Mouse (Mus musculus): Measurements from ENCODE around the gene Rin2.
"Not testable (repeated sequence)": the region's sequence is repeated elsewhere in the genome, so short reads cannot be mapped to it uniquely, and the experiment has no call there.

The Rin2 gene

DNA sequence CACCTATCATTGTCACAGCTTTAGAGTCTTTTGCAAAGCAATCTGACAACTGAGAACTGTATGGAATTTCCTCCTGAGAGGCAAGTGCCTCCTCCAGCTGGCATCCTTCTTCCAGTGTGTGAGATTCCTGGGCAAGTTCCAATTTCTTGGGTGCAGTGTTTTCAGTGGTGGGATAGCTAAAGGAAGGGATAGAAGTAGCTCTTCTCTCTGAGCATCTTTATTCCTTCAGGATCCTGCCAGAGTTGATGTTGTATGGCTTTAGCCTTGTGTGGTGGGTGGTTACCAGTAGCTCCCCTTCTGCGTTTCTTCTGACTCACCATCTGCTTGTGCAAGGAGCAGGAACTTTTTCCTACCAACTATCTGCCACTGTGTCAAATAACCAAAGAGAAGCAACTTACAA lies 9.1 kb downstream of the Rin2 start:
- no peak for DNase-seq (ENCODE audit: low spot score)

DNA sequence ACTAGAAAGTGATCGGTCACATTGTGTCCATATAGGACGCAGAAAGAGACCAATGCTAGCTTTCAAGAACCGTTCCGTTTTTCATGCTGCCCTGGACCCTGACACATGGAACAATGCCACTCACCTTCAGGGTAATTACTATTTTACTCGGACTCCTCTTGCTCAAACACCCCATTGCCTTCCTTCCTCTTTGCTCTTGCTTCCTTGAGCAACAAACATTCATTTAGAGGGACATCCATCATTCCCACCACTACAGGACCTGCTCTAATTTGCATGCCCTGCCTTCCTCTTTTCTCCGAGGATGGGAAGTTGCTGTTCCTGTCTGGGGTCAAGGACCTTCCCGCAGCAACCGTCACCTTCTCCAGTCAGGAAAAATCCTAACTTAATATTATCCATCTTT lies 9.9 kb downstream of the Rin2 start:
- DNase-seq (ENCODE audit: low spot score) = no peak

DNA sequence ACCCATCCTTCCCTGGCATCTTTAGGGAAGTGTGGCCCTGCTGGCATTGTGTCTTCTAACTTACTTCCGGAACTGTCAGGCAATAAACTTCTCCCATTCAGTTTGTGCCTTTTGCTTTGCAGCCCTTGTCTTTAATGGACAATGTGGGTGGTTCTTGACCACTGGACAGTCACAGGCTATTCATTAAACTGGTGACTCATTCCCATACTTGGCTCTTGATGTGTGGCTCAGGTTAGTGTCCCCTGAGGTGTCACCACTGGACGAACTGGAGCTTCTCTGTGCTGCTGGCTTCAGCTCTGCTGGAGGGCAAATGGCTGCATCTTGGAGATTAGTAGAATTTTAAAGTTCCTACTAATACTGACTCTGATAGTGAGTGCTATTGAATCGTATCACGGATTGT lies 11.0 kb downstream of the Rin2 start:
- DNase-seq (ENCODE audit: low spot score) = no peak

DNA sequence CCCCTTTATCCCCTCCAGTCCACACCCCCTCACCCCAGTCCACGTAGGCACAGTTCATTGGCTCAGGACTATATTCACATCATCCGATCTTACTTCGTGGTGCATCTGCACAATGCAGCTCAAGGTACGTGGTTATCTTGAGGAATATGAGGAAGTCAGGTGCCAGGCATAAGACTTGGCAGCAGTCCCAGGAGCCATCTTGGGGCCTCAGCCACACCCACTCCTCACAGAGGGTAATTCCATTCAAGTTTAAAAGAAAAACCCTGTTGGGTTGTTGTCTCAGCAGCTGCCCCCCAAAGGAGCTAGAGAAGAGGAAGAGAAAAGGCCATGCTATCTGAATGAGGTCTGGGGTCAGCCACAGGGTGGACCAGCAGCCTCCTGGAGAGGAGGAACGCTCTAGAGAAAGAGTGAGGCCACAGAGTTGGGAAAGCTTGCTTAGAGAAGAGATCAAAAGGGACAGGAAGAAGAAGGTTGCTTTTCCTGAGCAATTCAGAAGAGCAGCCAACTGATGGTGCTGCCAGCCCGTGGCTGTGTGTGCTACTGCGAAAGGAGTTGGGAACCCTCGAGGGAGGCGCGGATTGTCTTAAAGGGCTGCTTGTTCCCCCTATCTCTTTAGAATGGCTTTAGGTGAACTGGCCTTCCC lies 16.5 kb downstream of the Rin2 start:
- DNase-seq (ENCODE audit: low spot score) = no peak

DNA sequence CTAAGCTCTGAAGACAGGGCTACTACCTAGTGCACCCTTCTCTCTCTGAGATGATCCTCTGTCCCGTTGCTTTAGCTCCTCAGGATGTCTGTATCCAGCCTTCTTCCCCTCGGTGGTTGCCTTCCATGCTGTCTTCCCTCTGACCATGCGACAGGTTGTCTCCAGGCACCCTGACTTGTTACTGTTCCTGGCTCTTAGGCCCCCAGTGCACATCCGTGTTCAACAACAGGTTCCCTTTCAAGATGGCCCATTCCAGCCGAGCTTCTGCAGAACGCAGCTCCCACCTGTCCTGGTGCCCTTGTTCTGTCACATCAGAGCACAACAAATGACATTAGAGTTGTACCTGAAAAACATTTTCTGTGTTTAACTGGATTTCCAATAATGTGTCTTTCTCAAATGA lies 22.1 kb downstream of the Rin2 start:
- DNase-seq (ENCODE audit: low spot score) = no peak

DNA sequence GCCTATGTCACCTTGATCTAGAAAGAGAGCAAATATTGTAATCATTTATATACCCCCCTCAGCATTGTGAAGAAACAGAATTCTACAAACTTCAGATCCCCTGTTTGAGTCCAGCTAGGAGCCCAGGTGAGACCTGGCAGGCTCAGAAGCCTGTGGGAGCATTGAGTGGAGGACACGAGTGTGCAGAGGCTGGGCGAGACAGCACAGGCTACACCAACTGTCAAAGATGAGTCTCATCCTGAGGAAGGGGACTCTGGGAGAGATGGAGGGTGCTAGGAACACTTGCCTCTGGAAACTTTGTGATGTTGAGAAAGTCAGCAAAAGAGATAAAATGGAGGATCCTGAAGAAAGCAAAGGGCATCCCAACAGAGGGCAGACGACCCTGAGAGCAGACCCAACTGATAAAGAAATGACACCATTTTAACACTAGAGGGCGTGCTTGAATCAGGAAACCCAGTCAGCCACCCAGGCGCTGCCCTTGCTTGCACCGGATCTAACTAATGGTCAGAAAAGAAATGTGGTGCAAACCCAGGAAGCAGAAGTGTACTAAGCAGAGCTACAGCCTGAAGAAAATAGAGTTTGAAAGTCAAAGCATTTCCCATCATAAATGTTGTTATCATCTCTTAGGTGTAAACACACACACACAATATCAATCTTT lies 24.5 kb downstream of the Rin2 start:
- DNase-seq (ENCODE audit: low spot score) = peak; percentile 32

DNA sequence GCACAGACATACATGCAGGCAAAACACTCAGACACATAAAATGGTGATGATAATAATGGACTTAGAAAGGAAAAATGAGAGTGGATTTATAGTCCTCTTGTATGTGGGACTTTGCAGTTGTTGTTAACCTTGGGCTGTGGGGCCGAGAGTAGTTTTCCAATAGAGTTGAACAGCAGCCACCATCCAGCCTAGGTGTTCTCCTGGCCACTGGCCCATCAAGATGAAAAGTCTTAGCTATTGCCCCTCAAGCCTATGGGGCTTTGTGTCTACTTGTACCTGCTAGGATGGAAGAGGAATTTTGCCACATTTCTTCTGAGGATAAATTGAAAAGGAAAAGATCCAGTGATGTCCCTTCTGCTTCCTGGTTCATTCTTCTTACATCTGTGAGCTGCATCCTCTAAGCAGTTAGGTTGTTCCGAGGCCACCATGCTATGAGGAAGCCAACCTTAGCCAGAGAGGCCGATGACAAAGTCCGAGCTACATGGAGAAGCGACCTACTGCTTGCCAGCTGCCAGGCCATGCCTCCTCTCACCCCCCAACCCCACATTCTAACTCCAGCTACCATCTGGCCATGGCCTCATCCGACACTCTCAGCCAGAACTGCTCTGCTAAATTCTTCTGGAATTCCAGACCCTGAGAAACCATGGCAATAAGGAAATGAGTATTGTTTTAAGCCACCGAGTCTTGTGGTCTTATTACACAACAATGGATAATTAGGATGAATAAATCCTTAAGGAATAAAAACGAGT lies 25.4 kb downstream of the Rin2 start:
- DNase-seq (ENCODE audit: low spot score) = no peak

DNA sequence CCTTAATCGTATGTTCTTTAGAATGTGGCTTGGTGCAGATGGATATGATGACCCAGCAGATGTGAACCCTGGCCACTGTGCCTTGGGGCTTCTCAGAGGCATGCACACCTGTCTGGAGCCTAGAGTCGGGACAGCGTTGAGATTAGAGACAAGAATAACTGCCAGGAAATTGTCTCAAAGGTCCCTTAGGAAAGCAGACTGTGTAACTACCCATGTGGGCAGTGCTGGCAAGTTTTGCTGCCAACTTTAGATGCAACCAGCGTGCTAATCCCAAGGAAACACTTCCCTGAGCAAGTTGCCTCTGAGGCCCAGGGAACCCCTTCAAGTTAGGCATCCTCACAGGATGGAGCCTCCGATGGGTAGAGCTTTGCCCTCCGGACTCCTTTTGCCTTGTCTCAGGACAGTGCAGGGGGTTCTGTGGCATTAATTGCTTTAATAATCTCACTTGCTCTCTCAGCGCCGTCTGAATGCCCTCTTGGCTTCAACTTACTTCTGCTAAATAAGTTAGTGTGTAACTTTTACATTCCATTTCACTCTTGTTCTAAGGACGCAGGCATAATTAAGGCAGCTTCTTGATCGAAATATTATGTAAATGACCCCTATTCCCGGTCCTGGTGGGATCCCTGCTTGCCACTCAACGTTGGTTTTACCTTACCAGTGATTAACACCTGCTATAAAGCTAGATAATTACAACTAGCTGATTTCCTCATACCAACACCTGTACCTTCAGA lies 26.8 kb downstream of the Rin2 start:
- no peak for DNase-seq (ENCODE audit: low spot score)

DNA sequence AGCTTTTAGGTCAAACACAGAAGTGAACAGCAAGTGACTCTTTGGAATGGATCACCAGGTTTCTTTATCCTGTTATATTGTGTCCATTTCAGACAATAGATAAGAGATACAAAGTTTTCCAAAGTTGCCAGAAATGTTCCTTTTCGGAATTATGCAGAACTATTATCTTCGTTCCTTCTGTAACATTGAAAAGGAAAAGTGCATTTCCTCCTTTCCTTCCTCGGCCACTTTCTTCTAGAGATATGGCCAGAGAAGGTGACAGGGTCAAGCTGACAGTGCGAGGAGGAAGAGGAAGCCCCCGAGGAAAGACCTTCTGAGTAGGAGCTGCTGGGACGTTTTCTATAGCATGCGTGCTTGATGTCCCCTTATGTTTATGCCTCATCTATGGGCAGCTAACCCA lies 29.7 kb downstream of the Rin2 start:
- DNase-seq (ENCODE audit: low spot score) = no peak

DNA sequence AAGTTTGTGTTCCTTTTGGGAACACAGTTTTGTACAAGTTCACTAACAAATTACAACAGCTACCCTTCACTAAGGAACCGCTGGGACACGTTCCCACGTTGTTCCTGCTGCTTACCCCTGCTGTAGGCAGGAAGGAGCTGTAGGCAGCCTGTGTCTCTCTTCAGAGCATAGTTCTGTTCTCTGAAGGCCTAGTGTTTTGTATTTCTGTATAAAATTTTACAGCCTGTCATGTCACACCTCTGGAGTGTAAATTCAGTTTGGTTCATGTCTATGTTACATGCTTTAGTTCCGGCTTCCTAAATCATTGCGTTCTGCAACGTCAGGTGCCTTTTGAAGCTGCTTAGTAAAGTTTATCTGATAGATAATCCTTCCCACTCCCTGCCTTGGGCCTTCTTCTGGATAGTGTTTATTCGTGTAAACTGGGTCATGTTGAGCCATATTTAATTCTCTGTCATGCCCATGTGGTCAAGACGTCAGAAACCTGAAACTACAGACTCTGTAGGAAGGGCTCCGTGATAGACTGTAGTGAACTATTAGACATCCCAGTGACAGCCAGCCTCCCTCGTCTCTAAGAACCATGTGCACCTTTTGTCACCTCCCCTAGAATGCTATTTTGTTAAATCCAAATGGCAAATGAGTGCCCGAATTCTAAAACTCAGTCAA lies 34.8 kb downstream of the Rin2 start:
- DNase-seq (ENCODE audit: low spot score) = no peak

DNA sequence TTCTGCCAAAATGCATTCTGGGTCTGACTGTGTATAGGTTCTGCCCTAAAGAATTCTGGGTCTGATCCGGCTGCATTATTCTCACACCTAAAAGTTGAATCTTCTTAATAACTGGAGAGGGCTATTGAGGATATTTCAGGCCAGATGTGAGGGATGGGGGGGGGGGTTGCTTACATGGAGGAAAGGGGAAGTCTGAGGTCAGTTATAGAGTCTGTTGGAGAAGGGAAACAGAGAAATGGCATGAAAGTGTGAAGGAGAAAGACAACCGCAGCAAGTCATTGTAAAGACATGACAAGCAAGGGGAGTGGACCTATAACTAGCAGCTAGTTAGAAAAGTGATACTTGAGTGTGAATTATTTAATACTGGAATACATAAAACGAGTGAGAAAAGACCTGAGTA lies 36.5 kb downstream of the Rin2 start:
- no peak for DNase-seq (ENCODE audit: low spot score)

DNA sequence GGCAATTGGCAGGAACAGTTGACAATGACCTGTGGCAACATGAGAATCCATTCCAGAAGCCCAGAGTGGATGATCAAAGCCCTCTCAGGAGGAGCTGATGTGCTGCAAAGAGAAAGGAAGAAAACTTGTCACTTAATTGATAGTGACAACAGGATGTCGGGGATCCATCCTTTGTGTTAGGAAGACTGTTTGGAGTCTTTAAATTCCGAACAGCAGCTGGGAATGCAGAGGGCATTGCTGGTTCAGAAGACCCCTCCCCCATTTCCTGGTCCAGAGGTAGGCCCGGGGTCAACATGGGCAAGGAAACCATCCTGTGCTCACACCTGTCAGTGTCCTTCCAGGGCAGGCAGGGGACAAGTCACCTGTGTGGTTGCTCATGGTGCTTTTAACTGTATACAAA lies 37.0 kb downstream of the Rin2 start:
- no peak for DNase-seq (ENCODE audit: low spot score)

DNA sequence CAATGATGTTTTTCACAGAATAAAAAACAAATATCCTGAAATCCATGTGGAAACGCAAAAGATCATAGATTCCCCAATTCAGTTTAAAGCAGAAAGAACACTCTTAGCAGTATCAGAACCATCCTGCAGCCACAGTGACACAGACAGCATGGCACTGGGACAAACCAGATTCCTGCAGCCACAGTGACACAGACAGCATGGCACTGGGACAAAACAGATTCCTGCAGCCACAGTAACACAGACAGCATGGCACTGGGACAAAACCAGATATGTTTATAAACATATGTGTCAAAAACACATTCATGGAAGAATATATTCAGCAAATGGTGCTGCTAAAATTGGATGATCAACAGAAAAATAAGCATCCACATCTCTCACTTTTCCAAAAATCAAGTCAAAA lies 42.5 kb downstream of the Rin2 start:
- DNase-seq (ENCODE audit: low spot score) = no peak

DNA sequence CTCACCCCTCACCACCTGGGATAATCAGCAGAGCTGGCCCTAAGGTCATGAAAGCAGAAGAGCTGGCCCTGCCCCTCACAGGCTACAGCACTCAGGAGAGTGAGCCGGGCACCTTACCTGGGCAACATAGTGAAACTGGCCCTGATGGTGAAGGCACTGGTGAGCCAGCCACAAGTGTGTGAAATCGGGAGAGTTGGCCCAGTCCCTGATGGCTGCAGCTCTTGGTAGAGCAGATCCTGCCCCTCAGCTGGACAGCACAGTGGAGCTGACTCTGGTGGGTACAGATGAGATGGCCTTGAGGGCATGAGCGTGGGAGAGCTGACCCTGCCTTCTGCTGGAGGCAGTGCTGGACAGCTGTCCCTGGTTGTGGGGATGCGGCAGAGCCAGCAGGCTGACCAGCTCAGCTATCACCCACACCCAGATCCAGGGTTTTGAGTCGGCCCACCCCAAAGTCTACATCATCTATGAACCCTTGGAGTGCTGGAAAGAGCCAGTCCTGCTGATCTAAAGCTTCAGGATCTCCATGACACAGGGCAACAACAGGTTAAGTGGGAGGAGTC lies 43.7 kb downstream of the Rin2 start:
- DNase-seq (ENCODE audit: low spot score) = no peak

DNA sequence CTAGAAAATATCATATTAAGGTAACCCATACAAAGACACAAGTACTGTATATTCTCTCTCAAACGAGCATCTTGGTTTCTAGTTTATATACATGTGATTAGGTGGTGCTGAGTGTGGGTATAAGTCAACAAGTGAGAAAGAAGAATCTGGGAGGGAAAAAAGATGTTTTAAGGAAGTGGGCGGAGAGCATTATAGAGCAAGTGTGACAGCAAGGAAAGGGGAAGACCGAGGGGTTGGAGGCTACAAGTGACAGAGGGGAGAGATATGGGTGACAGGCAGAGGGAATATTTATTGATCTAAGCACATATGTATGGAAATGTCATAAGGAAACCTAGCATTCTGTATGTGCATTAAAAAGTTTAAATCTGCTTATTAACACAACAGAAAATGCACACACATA lies 45.1 kb downstream of the Rin2 start:
- no peak for DNase-seq (ENCODE audit: low spot score)

DNA sequence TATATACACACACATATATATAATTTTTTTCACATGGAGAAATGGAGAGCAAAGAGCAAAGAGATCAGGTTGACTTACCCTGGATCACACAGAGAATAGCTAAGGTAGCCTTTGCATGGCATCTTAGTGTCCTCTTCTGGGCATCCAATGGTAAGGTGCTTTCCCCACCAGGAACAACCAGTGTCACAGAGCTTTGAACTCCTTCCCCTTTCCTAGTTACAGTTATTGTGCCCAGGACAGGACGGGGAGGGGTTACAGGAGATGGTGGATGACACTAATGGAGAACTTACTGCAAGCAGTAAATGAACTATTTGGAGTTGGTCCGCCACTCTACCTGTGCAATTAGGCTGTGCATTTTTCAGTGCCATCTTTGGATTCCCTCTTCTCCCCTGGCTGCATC lies 45.7 kb downstream of the Rin2 start:
- no peak for DNase-seq (ENCODE audit: low spot score)

DNA sequence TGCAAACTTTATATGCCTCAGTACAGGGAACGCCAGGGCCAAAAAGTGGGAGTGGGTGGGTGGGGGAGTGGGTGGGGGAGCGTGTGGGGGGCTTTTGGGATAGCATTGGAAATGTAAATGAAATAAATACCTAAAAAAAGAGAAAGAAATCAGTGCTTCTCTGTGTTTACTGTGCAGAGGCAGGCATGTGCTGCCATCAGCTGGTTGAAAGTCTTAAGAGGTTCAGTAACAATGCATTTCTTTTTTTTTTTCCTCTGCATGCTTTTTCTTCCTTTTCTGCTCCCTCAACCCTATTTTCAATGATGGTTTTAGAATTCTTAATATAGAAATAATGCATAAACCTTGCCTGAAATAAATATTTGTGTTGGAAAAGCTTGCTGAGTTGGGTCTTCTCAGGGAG lies 47.3 kb downstream of the Rin2 start:
- not testable (repeated sequence) for DNase-seq (ENCODE audit: low spot score)

DNA sequence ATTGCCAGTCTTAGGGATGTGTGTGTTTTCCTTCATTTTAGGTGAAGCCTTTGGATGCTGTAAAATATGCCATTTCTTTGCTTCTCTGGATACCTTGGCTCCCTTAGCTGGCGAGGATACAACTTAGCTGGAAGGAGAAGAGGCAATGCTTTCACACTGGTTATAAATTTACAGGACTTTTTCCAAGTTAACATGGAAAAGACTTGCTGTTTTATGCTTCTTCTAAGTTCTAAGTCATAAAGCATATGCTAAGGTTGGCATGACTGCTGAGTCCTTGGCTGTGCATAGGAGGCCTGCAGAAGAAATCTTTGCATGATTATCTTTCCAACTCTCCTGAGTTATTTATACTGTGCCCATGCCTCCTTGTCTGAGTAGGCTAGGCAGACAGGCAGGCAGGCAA lies 49.3 kb downstream of the Rin2 start:
- no peak for DNase-seq (ENCODE audit: low spot score)

DNA sequence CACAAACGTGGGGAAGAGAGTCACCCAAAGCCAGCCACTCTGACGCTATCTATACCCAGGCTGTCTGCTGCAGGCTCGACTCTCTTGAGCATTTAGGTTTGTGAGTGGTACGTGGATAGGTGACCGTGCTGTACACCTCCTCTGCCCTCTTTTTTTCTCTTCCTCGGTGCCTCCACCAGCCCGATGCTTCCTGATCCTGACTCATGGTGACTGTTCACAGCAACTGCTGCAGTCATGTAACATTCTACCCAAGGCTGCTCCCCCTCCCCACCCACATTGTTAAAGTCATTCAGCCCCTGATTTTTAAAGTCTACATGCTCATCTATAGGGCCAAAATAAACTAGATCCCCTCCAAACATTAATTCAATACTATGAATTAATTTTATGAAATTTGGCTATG lies 54.4 kb downstream of the Rin2 start:
- DNase-seq (ENCODE audit: low spot score) = no peak

DNA sequence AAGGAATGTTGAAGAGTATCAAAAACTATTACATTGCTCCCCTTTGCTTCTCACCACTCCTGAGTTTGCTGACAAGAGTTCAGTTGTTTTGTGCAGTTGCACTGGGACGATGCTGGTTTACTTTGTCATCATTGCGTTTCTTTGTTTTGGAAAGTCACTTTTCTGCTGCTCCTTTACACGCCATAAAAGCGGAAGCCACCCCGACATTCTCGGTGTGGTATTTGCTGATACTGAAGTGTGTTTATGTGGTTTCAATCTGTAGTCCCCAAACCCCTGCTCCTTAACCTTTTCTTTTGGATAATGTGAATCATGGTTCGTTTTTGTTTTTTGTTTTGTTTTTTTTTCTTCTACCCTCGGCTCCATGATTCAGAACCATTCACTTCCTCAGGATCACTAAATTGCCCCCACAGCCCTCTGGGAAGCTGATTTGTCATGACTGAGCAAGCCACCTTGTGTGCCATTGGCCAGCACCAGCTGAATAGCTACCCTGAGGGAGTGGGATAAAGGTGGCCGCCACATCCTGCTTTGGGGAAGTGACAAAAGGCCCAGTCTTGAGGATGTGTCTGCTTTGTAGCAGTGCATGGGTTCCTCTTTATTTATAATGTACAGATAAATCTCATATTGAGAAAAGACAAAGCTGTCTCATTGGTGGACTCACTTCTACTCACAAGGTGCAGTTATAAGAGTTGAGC lies 55.3 kb downstream of the Rin2 start:
- DNase-seq (ENCODE audit: low spot score) = no peak

DNA sequence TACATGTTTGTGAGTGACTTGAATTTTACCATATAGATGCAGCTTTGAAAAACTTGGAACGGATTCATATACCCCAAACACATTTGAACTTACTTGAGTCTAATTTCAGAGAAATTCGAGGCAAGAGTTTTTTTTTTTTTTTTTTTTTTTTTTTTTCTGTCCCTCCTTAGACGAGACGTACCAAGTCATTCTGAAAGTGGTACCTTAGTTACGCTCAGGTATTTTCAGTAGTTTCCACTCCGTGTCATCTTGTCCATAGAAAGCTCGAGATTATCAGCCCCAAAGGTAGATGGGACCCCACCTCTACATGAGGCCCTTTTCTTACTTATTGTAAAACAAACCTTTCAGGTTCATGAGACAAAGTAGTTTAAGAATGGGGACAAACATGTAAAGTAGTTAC lies 55.9 kb downstream of the Rin2 start:
- no peak for DNase-seq (ENCODE audit: low spot score)
